Mouse (Mus musculus) spleen, postnatal 14 days (tissue): ENCODE measurements around the gene Rnf222.

Source experiments
- DNase-seq, 2 experiments: peaks; one replicate each; pipeline ENCODE4 v3.0.0; 2021 to 2022; ENCODE audit warnings: low spot score in 2 of 2

The Rnf222 gene

GRCm38 (mm10) chr11:68888253-68888652 lies at the start of gene Rnf222:
Gene Rnf222 (plus strand): TSS chr11:68888553.
- DNase-seq: no peak

- DNase-seq: no peak
Measured at GRCm38 (mm10) chr11:68839606-68840005, 48.7 kb upstream of the Rnf222 start.

- DNase-seq: no peak
Measured at GRCm38 (mm10) chr11:68850862-68851261, 37.5 kb upstream of the Rnf222 start.

DNA sequence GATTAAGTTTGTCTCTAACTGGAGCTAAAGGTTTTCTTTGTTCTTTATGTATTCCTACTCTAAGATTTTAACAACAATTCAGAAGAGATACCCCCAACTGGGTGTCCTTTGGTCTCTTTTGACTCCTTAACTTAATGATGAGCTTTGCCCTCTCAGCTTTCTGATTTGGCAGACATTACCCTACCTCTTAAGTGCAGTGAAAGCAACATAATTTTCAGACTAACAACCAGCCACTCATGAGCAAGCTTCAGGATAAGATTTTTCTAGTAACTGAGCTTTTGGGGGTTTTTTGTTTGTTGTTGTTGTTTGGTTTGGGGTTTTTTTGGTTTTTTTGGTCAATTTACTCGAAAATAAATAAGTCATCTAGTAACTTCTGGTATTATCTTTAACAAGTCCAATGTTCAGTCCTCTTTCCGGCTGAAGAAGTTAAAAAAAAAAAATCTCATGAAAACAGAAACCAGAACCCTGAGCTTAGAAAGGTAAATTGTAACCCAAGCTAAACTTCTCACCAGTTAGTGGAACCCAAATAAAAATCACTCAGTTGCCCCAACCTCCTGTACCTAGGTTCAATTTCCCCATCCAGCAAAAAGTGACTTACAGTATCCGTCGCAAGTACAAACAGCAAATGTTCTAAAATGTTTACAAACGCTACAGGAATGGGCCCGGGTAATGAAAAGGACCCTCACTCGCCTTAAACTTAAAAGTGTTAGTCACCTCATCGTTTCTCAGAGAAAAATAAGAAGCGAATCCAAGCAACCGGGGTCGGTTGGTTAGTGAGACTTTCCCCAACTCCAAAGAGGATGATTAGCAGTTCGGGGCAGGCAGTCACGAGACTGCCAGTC lies 36.5 kb upstream of the Rnf222 start:
- DNase-seq: no peak

DNA sequence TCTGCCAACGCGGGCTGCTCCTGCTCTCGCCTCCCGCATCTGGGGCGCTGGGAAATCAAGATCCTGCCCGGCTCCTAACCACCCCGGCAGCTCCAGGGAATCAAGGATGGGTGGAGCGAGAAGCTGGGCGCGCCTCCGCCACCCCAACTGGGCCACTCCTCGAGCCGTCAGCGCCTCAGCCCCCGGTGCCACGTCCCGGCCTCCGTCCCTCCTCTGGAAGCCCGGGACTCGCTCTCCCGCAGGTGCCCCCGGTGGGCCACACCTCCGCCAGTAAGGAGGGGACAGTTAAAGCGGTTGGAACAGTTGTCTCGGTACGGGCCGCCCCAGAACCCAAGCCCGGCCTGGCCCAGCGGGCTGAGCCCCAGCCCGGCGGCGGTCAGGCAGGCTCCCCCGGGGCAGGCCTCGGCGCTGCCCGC lies 35.9 kb upstream of the Rnf222 start:
- DNase-seq: peak; percentile 58 to 61

- DNase-seq: peak; percentile 100
Measured at GRCm38 (mm10) chr11:68852932-68853409, 35.4 kb upstream of the Rnf222 start.

GRCm38 (mm10) chr11:68853611-68854401 lies 34.5 kb upstream of the Rnf222 start:
- DNase-seq: no peak

GRCm38 (mm10) chr11:68854621-68855020 lies 33.7 kb upstream of the Rnf222 start:
- DNase-seq: no peak

- DNase-seq: no peak
Measured at GRCm38 (mm10) chr11:68857329-68857728, 31.0 kb upstream of the Rnf222 start.

DNA sequence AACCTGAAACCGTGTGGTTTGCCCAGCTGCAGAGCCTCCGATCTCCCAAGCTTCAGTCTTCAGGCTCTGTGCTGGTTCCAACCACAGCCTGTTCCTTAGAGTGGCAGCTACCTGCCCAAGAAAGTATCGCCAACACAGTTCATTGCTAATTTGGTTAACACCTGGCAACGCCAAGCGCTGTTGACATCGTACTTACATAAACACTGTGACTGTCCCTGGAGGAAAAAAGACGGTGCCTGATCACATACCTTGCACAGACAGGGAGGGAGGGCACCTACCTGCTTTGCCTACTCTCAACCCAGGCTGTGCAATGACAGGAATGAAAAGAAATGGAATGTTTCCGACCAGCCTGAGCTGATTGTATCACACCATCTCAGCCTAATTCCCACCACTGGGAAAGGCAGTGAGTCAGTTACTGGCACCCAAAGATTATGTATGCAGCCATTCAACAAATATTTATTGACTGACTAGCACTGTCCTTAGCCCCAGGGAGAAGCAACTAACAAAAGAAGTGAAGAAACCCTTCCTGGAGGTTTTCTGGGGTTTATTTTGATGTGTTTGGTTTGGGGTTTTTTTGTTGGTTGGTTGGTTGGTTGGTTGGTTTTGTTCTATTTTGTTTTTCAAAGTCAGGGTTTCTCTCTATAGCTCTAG lies 28.3 kb upstream of the Rnf222 start:
- no peak for DNase-seq

DNA sequence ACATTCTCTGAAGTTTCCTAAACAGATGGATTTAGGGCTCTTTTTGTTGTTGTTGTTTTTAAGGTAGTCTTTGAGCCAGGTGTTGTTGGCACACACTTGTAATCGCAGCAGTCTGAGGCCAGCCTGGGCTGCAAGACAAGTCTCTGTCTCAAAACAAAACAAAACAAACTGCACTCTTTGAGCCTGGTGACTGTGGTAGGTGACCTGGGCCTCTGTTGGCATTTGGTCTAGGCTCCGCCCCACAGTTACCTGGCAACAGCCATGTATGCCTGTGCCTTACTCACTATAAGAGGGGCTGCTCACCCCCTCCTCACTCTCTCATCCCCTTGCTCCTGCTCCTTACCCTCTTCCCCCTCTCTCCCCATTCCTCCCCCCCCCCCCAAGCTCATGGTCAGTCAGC lies 26.1 kb upstream of the Rnf222 start:
- DNase-seq: no peak

GRCm38 (mm10) chr11:68863631-68864091 lies 24.7 kb upstream of the Rnf222 start:
- DNase-seq: no peak

DNA sequence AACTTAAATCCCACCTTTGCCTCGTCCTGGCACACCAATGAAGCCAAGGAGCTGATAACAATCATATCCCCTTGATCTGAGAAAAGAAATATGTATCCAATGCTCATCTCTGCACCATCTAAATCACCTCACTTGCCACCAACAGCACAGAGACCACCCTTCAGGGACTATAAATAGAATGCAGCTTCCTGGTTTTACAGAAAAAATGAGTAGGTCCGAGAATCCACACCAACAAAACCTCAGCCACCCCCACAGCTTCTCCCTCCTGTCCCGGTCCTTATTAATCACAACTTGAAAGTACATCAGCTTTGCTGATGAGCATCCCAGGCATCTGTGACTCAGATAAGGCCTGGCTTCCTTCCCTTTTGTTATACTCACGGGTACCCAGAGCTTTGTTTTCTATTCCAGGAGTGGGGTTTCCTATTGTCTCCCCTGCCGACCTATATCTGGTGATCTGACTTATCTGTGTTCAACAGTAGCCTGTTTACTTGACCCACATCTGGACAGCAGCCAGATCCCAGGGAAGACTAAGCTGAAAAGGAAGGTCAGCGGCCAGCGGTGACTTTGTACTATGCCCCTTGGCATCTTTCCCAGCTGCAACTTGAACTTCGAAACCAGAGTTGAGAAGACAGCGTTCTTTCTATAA lies 23.7 kb upstream of the Rnf222 start:
- DNase-seq: peak in 1 of 2 experiments; percentile 27

DNA sequence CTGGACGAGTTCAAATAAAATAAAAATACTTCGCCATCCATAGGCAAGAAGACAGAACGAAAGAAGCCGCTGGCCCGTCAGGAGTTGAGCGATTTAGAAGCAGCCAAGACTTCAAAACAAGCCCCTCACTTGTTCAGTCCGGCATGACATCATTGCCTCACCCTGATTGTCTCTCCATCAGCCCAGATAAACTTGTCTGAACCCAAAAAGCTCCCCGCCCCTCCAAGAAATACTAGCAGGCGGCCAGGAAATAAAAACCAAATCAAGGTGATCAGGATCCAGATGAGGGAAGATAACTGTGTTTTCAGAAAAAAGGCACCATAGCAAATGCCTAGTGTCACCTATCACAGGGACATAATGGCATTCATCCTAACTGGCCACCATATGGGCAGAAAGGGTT lies 17.1 kb upstream of the Rnf222 start:
- no peak for DNase-seq

GRCm38 (mm10) chr11:68871748-68872147 lies 16.6 kb upstream of the Rnf222 start, which contains the start of gene Ndel1:
Gene Ndel1 (minus strand): TSS chr11:68871858.
- DNase-seq: peak in 1 of 2 experiments; percentile 21

DNA sequence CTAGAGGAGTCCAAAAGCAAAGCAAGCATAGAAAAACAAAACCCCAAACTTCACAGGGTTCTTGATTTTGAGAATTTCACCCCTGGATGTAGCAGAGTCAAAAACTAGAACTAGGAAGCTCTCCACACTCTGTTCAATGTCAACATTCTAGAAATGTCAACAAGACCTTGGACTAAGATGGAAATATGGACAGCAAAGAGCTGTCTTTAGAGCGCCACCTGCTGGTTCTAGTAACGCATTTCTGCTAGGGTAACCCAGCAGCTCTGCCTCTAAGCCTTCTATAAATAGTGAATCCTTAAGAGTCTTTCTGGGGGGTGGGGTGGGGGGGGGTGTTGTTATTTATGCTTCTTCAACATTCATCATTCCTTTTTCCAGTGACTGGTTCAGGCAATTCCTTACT lies 13.5 kb upstream of the Rnf222 start:
- peak in 1 of 2 experiments; percentile 62 for DNase-seq

GRCm38 (mm10) chr11:68878811-68879210 lies 9.5 kb upstream of the Rnf222 start:
- DNase-seq: no peak

DNA sequence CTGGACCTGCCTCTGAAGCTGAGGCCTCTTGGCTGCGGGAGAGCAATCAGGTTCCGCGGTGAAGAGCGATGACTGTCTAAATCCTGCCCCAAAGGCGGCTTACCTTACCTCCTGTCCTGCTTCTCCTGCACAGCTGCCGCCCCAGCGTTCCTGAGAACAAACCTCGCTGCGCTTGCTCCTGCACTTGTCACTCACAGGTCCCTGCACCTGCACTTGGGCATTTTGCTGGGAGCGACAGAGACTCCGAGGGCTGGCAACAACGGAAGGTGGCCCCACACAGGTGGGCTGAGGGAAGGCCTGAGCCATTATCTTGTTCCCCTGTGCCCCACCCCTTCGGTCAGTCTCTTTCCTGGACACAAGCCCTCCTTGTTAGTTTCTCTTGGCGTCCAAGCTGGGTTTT lies 6.2 kb upstream of the Rnf222 start:
- no peak for DNase-seq

- DNase-seq: no peak
Measured at GRCm38 (mm10) chr11:68883843-68884242, 4.5 kb upstream of the Rnf222 start.

DNA sequence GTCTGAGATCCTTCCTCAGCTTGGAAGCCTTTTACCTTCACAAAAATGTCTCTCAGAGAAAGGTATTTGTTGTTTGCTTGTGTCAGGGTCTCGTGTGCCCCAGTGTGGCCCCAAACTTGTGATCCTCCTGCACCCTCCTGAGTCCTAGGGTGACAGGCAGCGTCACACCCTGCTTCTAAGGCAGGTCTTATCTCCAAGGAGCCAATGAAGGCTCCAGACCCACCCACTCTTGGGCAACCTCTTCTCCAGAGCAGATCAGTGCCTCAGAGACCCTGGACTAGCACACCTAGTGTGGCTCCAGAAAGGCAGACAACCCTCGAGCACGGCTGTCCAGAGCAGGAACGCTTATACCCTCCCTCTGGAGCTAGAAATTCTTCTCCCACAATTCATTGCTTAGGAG lies 4.0 kb upstream of the Rnf222 start:
- DNase-seq: no peak

GRCm38 (mm10) chr11:68886091-68886490 lies 2.3 kb upstream of the Rnf222 start:
- no peak for DNase-seq
